Mouse (Mus musculus): ENCODE results near the gene Acox2.

- TF ChIP-seq CEBPB (IDR thresholded peaks at IDR 0.05; ENCODE audit: low read depth), result no peak
- no peak for TF ChIP-seq CTCF (IDR thresholded peaks at IDR 0.05; ENCODE audit: control insufficient read depth, insufficient read depth, insufficient read length)
- no peak for TF ChIP-seq USF1 (IDR thresholded peaks at IDR 0.05; ENCODE audit: low read depth)
- TF ChIP-seq MAX (IDR thresholded peaks at IDR 0.05), result no peak
- TF ChIP-seq FOSL1 (IDR thresholded peaks at IDR 0.05; ENCODE audit: insufficient read depth, low read length, poor library complexity, severe bottlenecking), result no peak
These were observed 12.3 kb downstream of the Acox2 start for GRCm38 (mm10) chr14:8246878-8247277.
